Mouse (Mus musculus): Measurements from ENCODE around the gene Tbc1d17. TPM values are rescaled to one million over a fixed set of nuclear protein-coding genes. Genes with fewer than 3 reads are reported as not detected.

Gene Tbc1d17
- total and polyA plus RNA-seq, 3 experiments = 31.9 to 40.5 (median 38.5) TPM

- peaks cover 31 to 44% of the 10 kb centered on the region in 2 experiments for H3K36me3 ChIP-seq (replicated peaks in 1 of 2; ENCODE audit: control insufficient read depth in 1 of 2, insufficient read depth in 1 of 2, low read length in 1 of 2)
Observed at GRCm38 (mm10) chr7:44867010-44867702, 18.3 kb upstream of the Tbc1d17 start.

GRCm38 (mm10) chr7:44866276-44867009, 17.6 kb upstream of the Tbc1d17 start:
- Histone ChIP-seq H3K9me3 (replicated peaks; ENCODE audit: low read length) (no peaks in the 10 kb centered on the region), H3K36me3 (replicated peaks in 1 of 2; ENCODE audit: control insufficient read depth in 1 of 2, insufficient read depth in 1 of 2, low read length in 1 of 2) (peaks cover 38 to 49% of the 10 kb centered on the region in 2 experiments), H3K4me1 (ENCODE audit: control insufficient read depth in 1 of 2, insufficient read depth in 2 of 2) (peaks cover 31 to 51% of the 10 kb centered on the region in 2 experiments), H3K4me3 (replicated peaks in 1 of 3; ENCODE audit: low read depth in 2 of 3, low read length in 2 of 3, poor library complexity in 1 of 3) (no peak overlapping the region), H3K27me3 (replicated peaks) (peaks cover 21% of the 10 kb centered on the region), H3K9ac (ENCODE audit: insufficient read depth, low read depth) (no peak overlapping the region), H3K4me2 (ENCODE audit: insufficient read depth, low read depth, poor library complexity, severe bottlenecking) (no peak overlapping the region), H3K27ac (ENCODE audit: insufficient read depth, low read depth) (no peak overlapping the region), H3K79me2 (replicated peaks; ENCODE audit: control insufficient read depth, extremely low read depth, insufficient read depth, poor library complexity, severe bottlenecking) (no peaks in the 10 kb centered on the region)
- in situ Hi-C loops (cut with MboI; ENCODE audit: low pct_ligation_motif_present, low pct_unique_long_range_greater_than_20kb, low sequenced_read_pairs) (no loop called here), dilution Hi-C loops (cut with MboI; ENCODE audit: extremely low pct_ligation_motif_present, extremely low pct_unique_long_range_greater_than_20kb, low sequenced_read_pairs) (no loop called here)
- no peak for TF ChIP-seq MYC (IDR thresholded peaks at IDR 0.05; ENCODE audit: low read depth, low read length)
- TF ChIP-seq ELF1 (IDR thresholded peaks at IDR 0.05; ENCODE audit: low read depth, low read length) = 0 out of 2 replicates have a peak, but pooled peaks have one; percentile 13
- peak; percentile 20; the same call in 1 of the 2 replicates for TF ChIP-seq SMC3 (IDR thresholded peaks at IDR 0.05; ENCODE audit: low read depth, low read length)
- TF ChIP-seq CTCF (conservative IDR thresholded peaks at IDR 0.05 in 1 of 2, IDR thresholded peaks at IDR 0.05 in 1 of 2; ENCODE audit: low read depth in 2 of 2, low read length in 2 of 2) = peak in 1 of 2 experiments; percentile 47; a peak in 2 of 4 replicates
- peak; percentile 18 for TF ChIP-seq RAD21 (IDR thresholded peaks at IDR 0.05; ENCODE audit: low read depth, low read length)
- no peak for DNase-seq (ENCODE audit: extremely low read depth)

More at GRCm38 (mm10) chr7:44867010-44867702, 18.3 kb upstream of the Tbc1d17 start:
- Histone ChIP-seq H3K9me3 (replicated peaks; ENCODE audit: low read length) (no peaks in the 10 kb centered on the region), H3K79me2 (replicated peaks; ENCODE audit: control insufficient read depth, extremely low read depth, insufficient read depth, poor library complexity, severe bottlenecking) (no peaks in the 10 kb centered on the region), H3K27ac (ENCODE audit: insufficient read depth, low read depth) (no peak overlapping the region), H3K4me2 (ENCODE audit: insufficient read depth, low read depth, poor library complexity, severe bottlenecking) (no peak overlapping the region), H3K9ac (ENCODE audit: insufficient read depth, low read depth) (no peak overlapping the region), H3K4me1 (ENCODE audit: control insufficient read depth in 1 of 2, insufficient read depth in 2 of 2) (peaks cover 25 to 45% of the 10 kb centered on the region in 2 experiments), H3K27me3 (replicated peaks) (peaks cover 21% of the 10 kb centered on the region), H3K4me3 (replicated peaks in 1 of 3; ENCODE audit: low read depth in 2 of 3, low read length in 2 of 3, poor library complexity in 1 of 3) (no peak overlapping the region)
- in situ Hi-C loops (cut with MboI; ENCODE audit: low pct_ligation_motif_present, low pct_unique_long_range_greater_than_20kb, low sequenced_read_pairs) (no loop called here), dilution Hi-C loops (cut with MboI; ENCODE audit: extremely low pct_ligation_motif_present, extremely low pct_unique_long_range_greater_than_20kb, low sequenced_read_pairs) (no loop called here)
- DNase-seq (ENCODE audit: extremely low read depth) = no peak
- TF ChIP-seq JUND (conservative IDR thresholded peaks at IDR 0.05; ENCODE audit: low read depth, low read length) (no peak), CTCF (conservative IDR thresholded peaks at IDR 0.05 in 1 of 2, IDR thresholded peaks at IDR 0.05 in 1 of 2; ENCODE audit: low read depth in 2 of 2, low read length in 2 of 2) (no peak), MAZ (IDR thresholded peaks at IDR 0.05; ENCODE audit: low read depth, low read length) (no peak), E2F4 (IDR thresholded peaks at IDR 0.05; ENCODE audit: insufficient replicate concordance, low read depth, low read length) (no peak), BHLHE40 (IDR thresholded peaks at IDR 0.05; ENCODE audit: low read depth, low read length) (no peak), NELFE (IDR thresholded peaks at IDR 0.05; ENCODE audit: low read depth, low read length) (no peak), RAD21 (IDR thresholded peaks at IDR 0.05; ENCODE audit: low read depth, low read length) (no peak), ETS1 (conservative IDR thresholded peaks at IDR 0.05; ENCODE audit: low read depth, low read length) (no peak), NRF1 (IDR thresholded peaks at IDR 0.05; ENCODE audit: low read depth, low read length) (no peak), POLR2A (IDR thresholded peaks at IDR 0.05; ENCODE audit: low read depth, low read length) (no peak), TCF12 (IDR thresholded peaks at IDR 0.05; ENCODE audit: low read depth, low read length) (no peak), POLR2AphosphoS2 (IDR thresholded peaks at IDR 0.05; ENCODE audit: low read depth, low read length) (no peak), CHD1 (IDR thresholded peaks at IDR 0.05; ENCODE audit: low read depth, low read length) (no peak), JUN (IDR thresholded peaks at IDR 0.05; ENCODE audit: insufficient read depth, low read depth, low read length) (no peak), EP300 (IDR thresholded peaks at IDR 0.05; ENCODE audit: low read length) (no peak), MEF2A (IDR thresholded peaks at IDR 0.05; ENCODE audit: borderline replicate concordance, low read depth, low read length) (no peak), HCFC1 (IDR thresholded peaks at IDR 0.05; ENCODE audit: low read depth, low read length) (no peak), ZC3H11A (IDR thresholded peaks at IDR 0.05; ENCODE audit: low read depth, low read length) (no peak), SIN3A (IDR thresholded peaks at IDR 0.05; ENCODE audit: low read length) (no peak)
